Mouse (Mus musculus): ENCODE results near the gene Ace. TPM values are rescaled to one million over a fixed set of nuclear protein-coding genes. Genes with fewer than 3 reads are reported as not detected.

Ace gene
- total RNA-seq, 2 experiments from 2014 or later, result 8.1 to 9.8 TPM

Other genes with a start within 250 kb of the Ace start
- gene Cyb561, start 14.6 kb upstream of the Ace start, total RNA-seq (2021), result 10 to 100 TPM; 36.6 to 38.9 TPM
- gene Ace3, start 26.7 kb downstream of the Ace start, total RNA-seq (2021), result not detected
- gene Kcnh6, start 40.2 kb downstream of the Ace start, total RNA-seq (2021), result 1 to 10 TPM; 1.4 to 1.7 TPM
- 100 to 1,000 TPM; 167 to 185 TPM for gene Dcaf7, start 68.9 kb downstream of the Ace start, total RNA-seq (2021)
- gene Taco1, start 98.1 kb downstream of the Ace start, total RNA-seq (2021), result 10 to 100 TPM; 12.3 to 12.8 TPM
- gene Map3k3, start 116.7 kb downstream of the Ace start, total RNA-seq (2021), result 10 to 100 TPM; 30.7 to 31.9 TPM
- gene Gm10840, start 192.9 kb downstream of the Ace start, total RNA-seq (2021), result not detected
- 10 to 100 TPM; 81.2 to 84.6 TPM for gene Limd2, start 192.9 kb downstream of the Ace start, total RNA-seq (2021)
- gene Strada, start 234.2 kb downstream of the Ace start, total RNA-seq (2021), result 10 to 100 TPM; 27.3 to 28.5 TPM
- 10 to 100 TPM; 69.4 to 74.7 TPM for gene Ccdc47, start 248.4 kb downstream of the Ace start, total RNA-seq (2021)
- 10 to 100 TPM; 79.8 to 81.0 TPM for gene Ddx42, start 249.0 kb downstream of the Ace start, total RNA-seq (2021)

All from left cerebral cortex, postnatal 4 days (tissue).